Mouse (Mus musculus) liver, embryonic 14.5 days (tissue): ENCODE results near the gene Tnrc18. TPM values are rescaled to one million over a fixed set of nuclear protein-coding genes. Genes with fewer than 3 reads are reported as not detected.
A peak's percentile ranks its signal among the peaks of the same experiment; 100 is the strongest.

ENCODE experiments used
- ATAC-seq: fragments of 200-750 bp; cut with Nextera tagmentation; 2 replicates; pipeline ENCODE4 v1.8.0; 2017; ENCODE audit warnings: moderate number of reproducible peaks, mild to moderate bottlenecking, moderate library complexity; ENCODE audit not compliant: insufficient read depth
- DNase-seq, 3 experiments: peaks; one replicate each; pipeline ENCODE4 v3.0.0-alpha.2; 2012 to 2013; ENCODE audit warnings: low read depth in 3 of 3, low spot score in 3 of 3
- H3K27ac ChIP-seq: fragments of 300-500 bp; sonication (generic); 2 replicates; pipeline ENCODE4 v1.5.1; 2014; ENCODE audit warnings: moderate library complexity, mild to moderate bottlenecking, control low read depth, inconsistent platforms
- H3K27me3 ChIP-seq: fragments of 300-500 bp; sonication (generic); 2 replicates; pipeline ENCODE4 v1.6.1; 2014; ENCODE audit warnings: mild to moderate bottlenecking, low read length, moderate library complexity; ENCODE audit not compliant: control insufficient read depth, insufficient read depth
- H3K36me3 ChIP-seq: fragments of 300-500 bp; sonication (generic); replicated peaks from 2 replicates; pipeline ENCODE4 v1.6.1; 2014; ENCODE audit warnings: low read depth; ENCODE audit not compliant: control insufficient read depth, insufficient read depth
- H3K4me1 ChIP-seq, 2 experiments: fragments of 200-500 bp in 1 of 2; fragments of 300-500 bp in 1 of 2; sonication (generic) in 1 of 2; replicated peaks; 2 replicates each; pipeline ENCODE4 v1.6.1; 2012 to 2014; ENCODE audit warnings: antibody characterized with exemption in 1 of 2, inconsistent platforms in 1 of 2, low read length in 1 of 2; ENCODE audit not compliant: control insufficient read depth in 2 of 2, insufficient read depth in 2 of 2
- H3K4me2 ChIP-seq: fragments of 300-500 bp; sonication (generic); 2 replicates; pipeline ENCODE4 v1.6.1; 2014; ENCODE audit warnings: low read depth, mild to moderate bottlenecking, control low read depth, moderate library complexity
- H3K4me3 ChIP-seq, 2 experiments: fragments of 200-500 bp in 1 of 2; fragments of 300-500 bp in 1 of 2; sonication (generic) in 1 of 2; 2 replicates each; pipeline ENCODE4 v1.5.1; 2012 to 2014; ENCODE audit warnings: low read depth in 2 of 2, low read length in 2 of 2, mild to moderate bottlenecking in 2 of 2, control low read depth in 1 of 2, inconsistent platforms in 1 of 2, moderate library complexity in 1 of 2; ENCODE audit not compliant: insufficient read depth in 1 of 2
- H3K9ac ChIP-seq: fragments of 300-500 bp; sonication (generic); replicated peaks from 2 replicates; pipeline ENCODE4 v1.6.1; 2014; ENCODE audit warnings: mild to moderate bottlenecking, control low read depth, moderate library complexity
- H3K9me3 ChIP-seq: fragments of 300-500 bp; sonication (generic); 2 replicates; pipeline ENCODE4 v1.6.1; 2016; ENCODE audit warnings: low read length, mixed read lengths; ENCODE audit not compliant: control insufficient read depth
- CTCF ChIP-seq: IDR thresholded peaks from 2 replicates; pipeline ENCODE4 v1.5.1; 2016; ENCODE audit warnings: antibody characterized with exemption, low read depth, control low read depth
- EP300 ChIP-seq: IDR thresholded peaks from 2 replicates; pipeline ENCODE4 v1.6.1; 2016; ENCODE audit warnings: antibody characterized with exemption, low read depth
- WGBS: fragments of 180-500 bp; shearing (Covaris S2); extraction: QIAGEN DNeasy Blood & Tissue Kit; methylation state at CpG from one replicate; pipeline ENCODE4 v1.1.7; 2014; ENCODE audit not compliant: insufficient replicate concordance; 5-methylcytosine and 5-hydroxymethylcytosine counted together
- polyA plus RNA-seq, 2 experiments: library from polyadenylated mRNA; depleted of rRNA in 1 of 2; stranded (reverse) in 1 of 2; unstranded in 1 of 2; fragments of >200 nt; fragmentation: Nextera tagmentation in 1 of 2; extraction: Ambion mirVana in 1 of 2; gene quantifications; 2 replicates each; pipeline versions ENCODE4 v1.2.1 to v1.2.3; 2012 to 2014

Gene Tnrc18
- polyA plus RNA-seq, 2 experiments, result 2.3 to 2.9 TPM

- ATAC-seq, result peak; percentile 27; the same call in 1 of the 2 replicates
- Histone ChIP-seq H3K27ac (peak overlapping the region; percentile 4; the same call in 1 of the 2 replicates), H3K9me3 (no peaks in the 10 kb centered on the region), H3K36me3 (no peaks in the 10 kb centered on the region), H3K4me3 (peak overlapping the region; percentile 50 to 59), H3K4me2 (peak overlapping the region; percentile 71), H3K27me3 (peaks cover 66% of the 10 kb centered on the region), H3K4me1 (peaks cover 0 to 4% of the 10 kb centered on the region in 2 experiments; a peak in 1 of 4 replicates), H3K9ac (peak overlapping the region; percentile 3; the same call in 1 of the 2 replicates)
- TF ChIP-seq EP300, result no peak
- no peak for TF ChIP-seq CTCF
- DNase-seq, result no peak
- WGBS, result 18% methylated on average over 31 of the region's 31 CpGs
These were observed 5.9 kb upstream of the Tnrc18 start for GRCm38 (mm10) chr5:142823096-142824062.

- no peak for DNase-seq
- Histone ChIP-seq H3K4me1 (peaks cover 0 to 4% of the 10 kb centered on the region in 2 experiments; a peak in 1 of 4 replicates), H3K27ac (peak overlapping the region; percentile 4; the same call in 1 of the 2 replicates), H3K27me3 (peaks cover 75% of the 10 kb centered on the region), H3K36me3 (no peaks in the 10 kb centered on the region), H3K4me3 (peak overlapping the region; percentile 50 to 59), H3K9me3 (no peaks in the 10 kb centered on the region), H3K4me2 (peak overlapping the region; percentile 71), H3K9ac (peak overlapping the region; percentile 3; the same call in 1 of the 2 replicates)
- TF ChIP-seq CTCF (no peak), EP300 (no peak)
- WGBS, result under 1% methylated on average over 36 of the region's 36 CpGs
- no peak for ATAC-seq
These were observed 5.0 kb upstream of the Tnrc18 start for GRCm38 (mm10) chr5:142822286-142823095.

DNA sequence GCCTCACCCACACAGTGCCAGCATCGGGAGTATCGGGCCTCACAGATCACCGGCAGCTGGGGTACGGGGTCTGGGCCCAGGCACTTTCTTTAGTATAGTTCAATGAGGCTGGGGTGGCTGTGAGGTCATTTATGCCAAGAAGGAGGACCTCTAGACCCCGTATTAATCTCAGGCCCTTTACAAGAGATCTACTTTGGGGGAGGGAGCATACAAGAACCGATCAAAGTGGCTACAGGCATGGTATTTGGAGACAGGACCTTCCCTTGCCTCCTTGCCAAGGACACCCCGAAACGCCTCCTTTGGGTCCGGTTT is 4.5 kb upstream of the Tnrc18 start:
- H3K9ac ChIP-seq, result no peak overlapping the region
- 2% methylated on average over 9 of the region's 9 CpGs for WGBS
- DNase-seq, result no peak
- H3K4me3 ChIP-seq, result peak overlapping the region; percentile 50 to 59
- H3K27me3 ChIP-seq, result peaks cover 81% of the 10 kb centered on the region
- no peak overlapping the region for H3K27ac ChIP-seq
- H3K9me3 ChIP-seq, result no peaks in the 10 kb centered on the region
- no peak for ATAC-seq
- H3K4me1 ChIP-seq, result peaks cover 0 to 4% of the 10 kb centered on the region in 2 experiments; a peak in 1 of 4 replicates
- no peak for TF ChIP-seq EP300
- TF ChIP-seq CTCF, result no peak
- H3K36me3 ChIP-seq, result no peaks in the 10 kb centered on the region
- peak overlapping the region; percentile 71 for H3K4me2 ChIP-seq

- no peaks in the 10 kb centered on the region for H3K36me3 ChIP-seq
- no peak for DNase-seq
- ATAC-seq, result peak; percentile 14; the same call in 1 of the 2 replicates
- peak overlapping the region; percentile 50 to 59 for H3K4me3 ChIP-seq
- H3K27ac ChIP-seq, result peak overlapping the region; percentile 53
- H3K9me3 ChIP-seq, result no peaks in the 10 kb centered on the region
- TF ChIP-seq CTCF (no peak), EP300 (no peak)
- H3K4me1 ChIP-seq, result peaks cover 0 to 4% of the 10 kb centered on the region in 2 experiments; a peak in 1 of 4 replicates
- H3K27me3 ChIP-seq, result peaks cover 86% of the 10 kb centered on the region
- H3K9ac ChIP-seq, result peak overlapping the region; percentile 1
- peak overlapping the region; percentile 71 for H3K4me2 ChIP-seq
- WGBS, result under 1% methylated on average over 36 of the region's 36 CpGs
These were observed 4.0 kb upstream of the Tnrc18 start for GRCm38 (mm10) chr5:142821266-142821973.
